Mouse (Mus musculus): ENCODE measurements at regions not wholly inside any gene's neighbourhood (a gene's known extent, or its start where the extent isn't known, plus 50 kb on each side); places are given as distances from the start of the nearest gene placed in this dataset.
"Not testable (repeated sequence)": the region's sequence is repeated elsewhere in the genome, so short reads cannot be mapped to it uniquely, and the experiment has no call there.

DNA sequence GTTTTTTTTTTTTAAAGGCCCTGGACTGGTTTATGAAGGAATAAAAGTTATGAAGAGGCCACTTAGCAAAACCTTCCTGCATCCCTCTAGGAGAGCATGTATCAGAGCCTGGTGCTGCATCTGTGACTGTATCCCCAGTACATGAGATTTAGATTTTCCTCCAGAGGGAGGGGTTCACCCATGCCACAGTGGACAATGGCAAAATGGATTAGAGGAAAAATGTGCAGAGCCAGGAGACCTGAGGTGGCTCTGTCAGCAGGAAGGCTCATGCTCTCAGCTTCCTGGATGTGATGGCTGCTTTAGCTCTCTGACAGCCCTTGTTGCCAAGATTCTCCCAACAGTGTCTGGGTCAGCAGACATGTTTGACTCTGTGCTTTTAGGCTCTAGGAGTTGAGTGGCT lies 298.2 kb downstream of the Eipr1 start:
- DNase-seq, result no peak

- DNase-seq, result no peak
Observed at GRCm38 (mm10) chr12:29050516-29051251, 299.1 kb downstream of the Eipr1 start.

GRCm38 (mm10) chr12:29054367-29054766 lies 302.8 kb downstream of the Eipr1 start:
- no peak for DNase-seq

GRCm38 (mm10) chr12:29062025-29062637 lies 310.5 kb downstream of the Eipr1 start:
- DNase-seq, result no peak

GRCm38 (mm10) chr12:29062801-29063200 lies 311.2 kb downstream of the Eipr1 start:
- no peak for DNase-seq

DNA sequence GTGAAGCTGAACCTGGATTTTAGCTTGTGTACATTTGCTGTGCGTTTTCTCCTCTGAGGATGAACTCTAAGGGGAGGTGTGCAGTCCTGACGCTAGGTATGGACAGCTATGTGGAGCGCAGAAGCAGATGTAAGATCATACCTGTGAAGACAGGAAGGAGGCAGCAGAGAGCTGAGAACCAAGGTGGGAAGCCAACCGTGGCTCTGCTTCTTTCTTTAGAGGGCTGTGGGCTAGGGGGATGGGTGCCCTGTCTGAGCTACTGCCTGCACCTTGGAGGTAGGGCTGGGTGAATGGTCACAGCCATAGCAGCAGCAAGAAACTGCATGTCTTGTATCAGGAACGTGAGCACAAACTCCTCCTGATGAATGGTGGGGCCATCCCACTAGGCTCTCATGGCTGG lies 316.6 kb downstream of the Eipr1 start:
- no peak for DNase-seq

- no peak for DNase-seq
Observed at GRCm38 (mm10) chr12:29075096-29075852, 323.7 kb downstream of the Eipr1 start.

DNA sequence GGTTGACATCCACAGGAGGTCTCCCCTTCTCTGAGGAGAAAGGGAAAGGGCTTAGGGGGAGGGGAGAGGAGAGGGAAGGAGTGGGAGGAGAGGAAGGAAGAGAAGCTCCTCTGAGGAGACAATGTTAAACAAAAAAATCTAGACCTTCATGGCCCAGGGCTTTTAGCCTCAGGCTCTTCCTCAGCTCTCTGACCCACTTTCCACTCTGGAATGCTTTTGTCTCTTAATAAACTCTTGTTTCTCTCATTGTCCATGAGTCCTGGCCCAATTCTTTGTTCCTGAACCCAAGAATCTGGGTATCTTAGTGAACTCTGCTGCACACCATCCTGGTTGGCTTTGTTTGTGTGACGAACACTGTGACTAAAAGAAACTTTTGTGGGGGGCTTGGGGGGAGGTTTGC lies 325.0 kb downstream of the Eipr1 start:
- DNase-seq, result no peak

GRCm38 (mm10) chr12:29079011-29079410 lies 327.4 kb downstream of the Eipr1 start:
- DNase-seq, result no peak

GRCm38 (mm10) chr12:29083426-29084221 lies 332.0 kb downstream of the Eipr1 start:
- DNase-seq, result peak; percentile 83

- DNase-seq, result not testable (repeated sequence)
Observed at GRCm38 (mm10) chr12:29087245-29087644, 335.6 kb downstream of the Eipr1 start.

GRCm38 (mm10) chr12:29089634-29090033 lies 338.0 kb downstream of the Eipr1 start:
- DNase-seq, result no peak

GRCm38 (mm10) chr12:29090451-29090850 lies 338.8 kb downstream of the Eipr1 start:
- no peak for DNase-seq

DNA sequence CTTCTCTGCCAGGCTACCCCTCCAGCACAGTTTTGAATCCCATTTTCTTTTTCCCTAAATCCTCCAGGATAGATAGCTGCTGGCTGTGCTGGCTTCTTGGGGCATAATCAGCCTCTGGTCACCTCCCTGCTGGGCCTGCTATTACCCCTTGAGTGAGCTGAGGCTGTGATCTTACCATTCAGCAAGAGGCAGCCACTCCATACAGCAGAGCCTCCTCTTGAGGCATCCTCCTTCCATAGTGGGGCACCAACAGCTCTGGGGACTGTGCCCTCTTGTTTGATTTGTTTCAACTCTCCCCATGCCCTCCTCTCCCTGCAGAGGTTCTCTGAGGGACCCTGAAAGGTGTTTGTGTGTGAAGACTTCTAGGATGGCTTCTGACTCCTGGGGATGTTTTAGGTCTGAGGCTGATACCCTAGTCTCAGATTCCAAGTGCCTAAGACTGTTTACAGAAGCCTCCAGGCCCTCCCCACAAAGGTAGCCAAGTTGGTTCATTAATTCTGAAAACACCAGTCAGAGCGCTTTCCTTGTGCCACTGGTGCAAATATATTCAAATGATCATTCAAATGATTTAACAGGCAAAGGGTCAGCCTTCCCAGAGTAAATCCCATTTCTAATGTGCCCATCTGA lies 343.9 kb downstream of the Eipr1 start:
- DNase-seq, result no peak

- peak; percentile 70 for DNase-seq
Observed at GRCm38 (mm10) chr12:29096033-29096913, 344.7 kb downstream of the Eipr1 start.

DNA sequence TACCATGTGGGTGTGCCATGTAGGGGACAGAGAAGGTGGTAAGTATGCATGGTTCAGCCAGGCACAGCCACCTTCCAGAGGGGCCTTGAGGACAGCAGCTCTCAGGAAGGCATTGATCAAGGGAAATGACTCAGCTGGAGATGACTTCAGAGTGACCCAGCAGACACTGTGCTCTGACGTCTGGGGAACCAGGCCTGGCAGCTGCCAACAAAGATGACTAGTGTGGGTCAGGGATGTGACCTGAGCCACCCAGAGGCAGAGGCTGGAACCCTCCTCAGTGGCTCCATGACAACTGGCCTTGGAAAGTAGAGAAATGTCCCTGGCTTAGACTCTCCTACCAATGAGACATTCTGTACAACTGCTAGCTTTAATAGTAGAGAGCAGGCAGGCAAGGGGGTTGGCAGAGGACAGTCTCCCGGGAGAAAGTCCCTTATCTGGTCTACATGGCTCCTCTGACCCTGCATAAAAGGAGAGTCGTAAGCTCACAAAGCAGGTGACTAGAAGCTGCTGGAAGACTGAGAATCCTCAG lies 348.5 kb downstream of the Eipr1 start:
- DNase-seq, result no peak

- DNase-seq, result no peak
Observed at GRCm38 (mm10) chr12:29106893-29107719, 355.5 kb downstream of the Eipr1 start.

- DNase-seq, result no peak
Observed at GRCm38 (mm10) chr12:29107720-29108051, 356.1 kb downstream of the Eipr1 start.

- DNase-seq, result no peak
Observed at GRCm38 (mm10) chr12:29118336-29118735, 366.7 kb downstream of the Eipr1 start.

DNA sequence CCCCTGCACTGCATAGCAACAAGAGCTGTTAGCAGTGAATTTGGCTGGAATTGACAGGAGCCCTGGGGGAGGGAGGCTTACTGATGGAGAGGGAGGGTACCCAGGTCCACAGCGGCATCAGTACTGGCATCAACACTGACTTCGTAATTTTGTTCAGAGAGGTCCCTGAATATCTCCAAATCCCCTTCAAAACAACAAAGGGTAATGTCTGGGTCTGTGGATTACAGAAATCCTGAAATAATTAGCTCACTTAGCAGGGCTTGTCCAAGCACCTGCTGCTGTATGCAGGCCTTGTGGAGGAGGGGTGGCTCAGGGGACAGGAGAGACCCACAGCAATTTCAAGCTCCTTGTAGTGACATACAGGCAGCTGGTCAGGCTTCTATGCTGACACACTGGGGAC lies 369.6 kb downstream of the Eipr1 start:
- no peak for DNase-seq

Data from right cerebral cortex, adult 18-20 months (tissue).